Mouse (Mus musculus) CH12.LX (cell line): ENCODE measurements around the gene Gm49776. TPM values are rescaled to one million over a fixed set of nuclear protein-coding genes. Genes with fewer than 3 reads are reported as not detected.

ENCODE experiments used
- DNase-seq: peaks from one replicate; pipeline ENCODE4 v3.0.0-alpha.2; 2013; ENCODE audit errors: extremely low read depth
- H3K27ac ChIP-seq: 2 replicates; pipeline ENCODE4 v1.5.1; 2012; ENCODE audit warnings: low read depth, mild to moderate bottlenecking, control low read depth, moderate library complexity; ENCODE audit not compliant: insufficient read depth
- H3K27me3 ChIP-seq: replicated peaks from 2 replicates; pipeline ENCODE3; 2012; ENCODE audit warnings: inconsistent platforms
- H3K36me3 ChIP-seq, 2 experiments: replicated peaks in 1 of 2; 2 replicates each; pipeline versions ENCODE3 to v1.6.1; 2012; ENCODE audit warnings: inconsistent platforms in 1 of 2, low read length in 1 of 2, mild to moderate bottlenecking in 1 of 2, mixed read lengths in 1 of 2, moderate library complexity in 1 of 2; ENCODE audit not compliant: control insufficient read depth in 1 of 2, insufficient read depth in 1 of 2
- H3K4me1 ChIP-seq, 2 experiments: 2 replicates each; pipeline ENCODE4 v1.6.1; 2012; ENCODE audit warnings: inconsistent platforms in 1 of 2, moderate library complexity in 1 of 2; ENCODE audit not compliant: insufficient read depth in 2 of 2, control insufficient read depth in 1 of 2
- H3K4me2 ChIP-seq: 2 replicates; pipeline ENCODE4 v1.6.1; 2012; ENCODE audit warnings: low read depth, mild to moderate bottlenecking, control low read depth; ENCODE audit not compliant: poor library complexity, insufficient read depth, severe bottlenecking
- H3K4me3 ChIP-seq, 3 experiments: fragments of 150-350 bp in 1 of 3; sonication (generic) in 1 of 3; replicated peaks in 1 of 3; 2 replicates each; pipeline versions ENCODE3 to v1.5.1; 2011 to 2012; ENCODE audit warnings: low read depth in 2 of 3, low read length in 2 of 3, mild to moderate bottlenecking in 2 of 3, moderate library complexity in 2 of 3, control low read depth in 1 of 3, improper control_type of control experiment in 1 of 3, inconsistent platforms in 1 of 3, mixed read lengths in 1 of 3; ENCODE audit not compliant: poor library complexity in 1 of 3
- H3K79me2 ChIP-seq: replicated peaks from 2 replicates; pipeline ENCODE4 v1.6.1; 2012; ENCODE audit warnings: mild to moderate bottlenecking, moderate library complexity; ENCODE audit not compliant: control insufficient read depth, poor library complexity, insufficient read depth, severe bottlenecking; ENCODE audit errors: extremely low read depth
- H3K9ac ChIP-seq: 2 replicates; pipeline ENCODE4 v1.6.1; 2012; ENCODE audit warnings: low read depth, mild to moderate bottlenecking, control low read depth, moderate library complexity; ENCODE audit not compliant: insufficient read depth
- H3K9me3 ChIP-seq: replicated peaks from 2 replicates; pipeline ENCODE3; 2012; ENCODE audit warnings: low read length, inconsistent platforms, mixed read lengths
- BHLHE40 ChIP-seq: IDR thresholded peaks from 2 replicates; pipeline ENCODE4 v1.6.1; 2011; ENCODE audit warnings: mild to moderate bottlenecking, low read depth, low read length, improper control_type of control experiment
- CHD1 ChIP-seq: IDR thresholded peaks from 2 replicates; pipeline ENCODE4 v1.6.1; 2012; ENCODE audit warnings: low read depth, low read length, improper control_type of control experiment, inconsistent platforms
- CHD2 ChIP-seq: IDR thresholded peaks from 2 replicates; pipeline ENCODE4 v1.6.1; 2011; ENCODE audit warnings: low read length, improper control_type of control experiment
- CTCF ChIP-seq, 2 experiments: IDR thresholded peaks in 1 of 2; conservative IDR thresholded peaks in 1 of 2; 2 replicates each; pipeline ENCODE4 v1.5.1; 2011 to 2012; ENCODE audit warnings: low read depth in 2 of 2, low read length in 2 of 2, improper control_type of control experiment in 1 of 2, inconsistent platforms in 1 of 2, mild to moderate bottlenecking in 1 of 2, moderate library complexity in 1 of 2
- ELF1 ChIP-seq: IDR thresholded peaks from 2 replicates; pipeline ENCODE4 v1.6.1; 2014; ENCODE audit warnings: low read depth, mild to moderate bottlenecking, inconsistent platforms, low read length, improper control_type of control experiment
- EP300 ChIP-seq: IDR thresholded peaks from 2 replicates; pipeline ENCODE4 v1.6.1; 2011; ENCODE audit warnings: low read length, improper control_type of control experiment
- ETS1 ChIP-seq: conservative IDR thresholded peaks from 2 replicates; pipeline ENCODE4 v1.6.1; 2012; ENCODE audit warnings: low read depth, mild to moderate bottlenecking, inconsistent platforms, low read length, improper control_type of control experiment, moderate library complexity
- GABPA ChIP-seq: IDR thresholded peaks from 2 replicates; pipeline ENCODE4 v1.6.1; 2012; ENCODE audit warnings: low read depth, low read length, improper control_type of control experiment, inconsistent platforms; ENCODE audit not compliant: insufficient replicate concordance
- HCFC1 ChIP-seq: IDR thresholded peaks from 2 replicates; pipeline ENCODE4 v1.6.1; 2012; ENCODE audit warnings: low read depth, mild to moderate bottlenecking, inconsistent platforms, low read length, improper control_type of control experiment
- IRF4 ChIP-seq: IDR thresholded peaks from 2 replicates; pipeline ENCODE4 v1.6.1; 2014; ENCODE audit warnings: low read depth, mild to moderate bottlenecking, inconsistent platforms, low read length, improper control_type of control experiment
- JUN ChIP-seq: IDR thresholded peaks from 2 replicates; pipeline ENCODE4 v1.6.1; 2011; ENCODE audit warnings: low read depth, mild to moderate bottlenecking, low read length, improper control_type of control experiment, moderate library complexity; ENCODE audit not compliant: insufficient read depth
- JUND ChIP-seq: conservative IDR thresholded peaks from 2 replicates; pipeline ENCODE4 v1.6.1; 2011; ENCODE audit warnings: low read depth, low read length, improper control_type of control experiment
- KAT2A ChIP-seq: IDR thresholded peaks from 2 replicates; pipeline ENCODE4 v1.6.1; 2012; ENCODE audit warnings: low read length, improper control_type of control experiment, inconsistent platforms; ENCODE audit not compliant: insufficient replicate concordance
- MAFK ChIP-seq: IDR thresholded peaks from 2 replicates; pipeline ENCODE4 v1.6.1; 2011; ENCODE audit warnings: low read length, improper control_type of control experiment; ENCODE audit not compliant: insufficient replicate concordance
- MAX ChIP-seq: IDR thresholded peaks from 2 replicates; pipeline ENCODE4 v1.6.1; 2011; ENCODE audit warnings: low read length, improper control_type of control experiment
- MAZ ChIP-seq: IDR thresholded peaks from 2 replicates; pipeline ENCODE4 v1.6.1; 2012; ENCODE audit warnings: low read depth, mild to moderate bottlenecking, inconsistent platforms, low read length, improper control_type of control experiment, moderate library complexity
- MXI1 ChIP-seq: IDR thresholded peaks from 2 replicates; pipeline ENCODE4 v1.6.1; 2011; ENCODE audit warnings: mild to moderate bottlenecking, low read depth, low read length, improper control_type of control experiment
- MYC ChIP-seq: IDR thresholded peaks from 2 replicates; pipeline ENCODE4 v1.6.1; 2011; ENCODE audit warnings: low read depth, mild to moderate bottlenecking, improper control_type of control experiment, low read length
- NELFE ChIP-seq: IDR thresholded peaks from 2 replicates; pipeline ENCODE4 v1.6.1; 2011; ENCODE audit warnings: low read depth, low read length, improper control_type of control experiment
- NRF1 ChIP-seq: IDR thresholded peaks from 2 replicates; pipeline ENCODE4 v1.6.1; 2014; ENCODE audit warnings: low read depth, mild to moderate bottlenecking, inconsistent platforms, low read length, improper control_type of control experiment, moderate library complexity
- PAX5 ChIP-seq: IDR thresholded peaks from 2 replicates; pipeline ENCODE4 v1.6.1; 2012; ENCODE audit warnings: low read length, inconsistent platforms, mixed read lengths
- POLR2A ChIP-seq: IDR thresholded peaks from 2 replicates; pipeline ENCODE4 v1.6.1; 2011; ENCODE audit warnings: low read depth, mild to moderate bottlenecking, improper control_type of control experiment, low read length
- POLR2AphosphoS2 ChIP-seq: IDR thresholded peaks from 2 replicates; pipeline ENCODE4 v1.6.1; 2011; ENCODE audit warnings: low read depth, low read length, improper control_type of control experiment
- RAD21 ChIP-seq: IDR thresholded peaks from 2 replicates; pipeline ENCODE4 v1.6.1; 2011; ENCODE audit warnings: low read depth, mild to moderate bottlenecking, low read length, improper control_type of control experiment, moderate library complexity
- RCOR1 ChIP-seq: conservative IDR thresholded peaks from 2 replicates; pipeline ENCODE4 v1.6.1; 2012; ENCODE audit warnings: low read depth, mild to moderate bottlenecking, inconsistent platforms, low read length, improper control_type of control experiment
- SIN3A ChIP-seq: IDR thresholded peaks from 2 replicates; pipeline ENCODE4 v1.6.1; 2012; ENCODE audit warnings: low read length, improper control_type of control experiment, inconsistent platforms
- SMC3 ChIP-seq: IDR thresholded peaks from 2 replicates; pipeline ENCODE4 v1.6.1; 2011; ENCODE audit warnings: low read depth, low read length, improper control_type of control experiment
- TBP ChIP-seq: conservative IDR thresholded peaks from 2 replicates; pipeline ENCODE4 v1.6.1; 2011; ENCODE audit warnings: low read depth, low read length, improper control_type of control experiment
- TCF12 ChIP-seq: IDR thresholded peaks from 2 replicates; pipeline ENCODE4 v1.6.1; 2014; ENCODE audit warnings: low read depth, mild to moderate bottlenecking, inconsistent platforms, low read length, improper control_type of control experiment
- UBTF ChIP-seq: IDR thresholded peaks from 2 replicates; pipeline ENCODE4 v1.6.1; 2012; ENCODE audit warnings: low read depth, mild to moderate bottlenecking, inconsistent platforms, low read length, improper control_type of control experiment, moderate library complexity
- USF1 ChIP-seq: IDR thresholded peaks from 2 replicates; pipeline ENCODE4 v1.6.1; 2014; ENCODE audit warnings: low read depth, mild to moderate bottlenecking, inconsistent platforms, low read length, improper control_type of control experiment
- USF2 ChIP-seq: conservative IDR thresholded peaks from 2 replicates; pipeline ENCODE4 v1.6.1; 2011; ENCODE audit warnings: low read depth, low read length, improper control_type of control experiment
- ZC3H11A ChIP-seq: IDR thresholded peaks from 2 replicates; pipeline ENCODE4 v1.6.1; 2012; ENCODE audit warnings: low read depth, mild to moderate bottlenecking, inconsistent platforms, low read length, improper control_type of control experiment
- ZKSCAN1 ChIP-seq: IDR thresholded peaks from 2 replicates; pipeline ENCODE4 v1.6.1; 2012; ENCODE audit warnings: low read depth, inconsistent platforms, low read length, improper control_type of control experiment, borderline replicate concordance
- ZMIZ1 ChIP-seq: IDR thresholded peaks from 2 replicates; pipeline ENCODE4 v1.6.1; 2012; ENCODE audit warnings: low read depth, mild to moderate bottlenecking, inconsistent platforms, low read length, improper control_type of control experiment
- ZNF384 ChIP-seq: IDR thresholded peaks from 2 replicates; pipeline ENCODE4 v1.6.1; 2012; ENCODE audit warnings: low read depth, low read length, improper control_type of control experiment, inconsistent platforms
- dilution Hi-C: fragments of 300-500 bp; cut with MboI; formaldehyde crosslinking; loops from 2 replicates; pipeline ENCODE4 v1.14.3; 2020; ENCODE audit warnings: low sequenced_read_pairs; ENCODE audit not compliant: extremely low pct_unique_long_range_greater_than_20kb, extremely low pct_ligation_motif_present
- in situ Hi-C: fragments of 300-500 bp; cut with MboI; formaldehyde crosslinking; loops from 3 replicates; pipeline ENCODE4 v1.14.3; 2019; ENCODE audit warnings: low sequenced_read_pairs, low pct_ligation_motif_present, low pct_unique_long_range_greater_than_20kb, mixed read lengths
- polyA plus RNA-seq: library from polyadenylated mRNA; unstranded; fragments of >175 nt; gene quantifications from 2 replicates; pipeline ENCODE4 v1.2.1, GENCODE M21; 2012; ENCODE audit warnings: low read depth; ENCODE audit not compliant: insufficient read length
- total RNA-seq, 2 experiments: library from RNA; depleted of rRNA; stranded (reverse); fragments of 300-350 nt in 1 of 2; fragments of >200 nt in 1 of 2; gene quantifications; 2 replicates each; pipeline ENCODE4 v1.2.3; 2012 to 2014

The Gm49776 gene
- total and polyA plus RNA-seq, 3 experiments, result 0.25 to 25.0 TPM; not detected in 1

GRCm38 (mm10) chr16:18220001-18220400 is 38.1 kb downstream of the Gm49776 start (continued):
- peak; percentile 61 for TF ChIP-seq HCFC1
- TF ChIP-seq SMC3, result peak; percentile 4; the same call in 1 of the 2 replicates
- no peak for TF ChIP-seq ZC3H11A
- no peak for TF ChIP-seq ZNF384
- TF ChIP-seq MYC, result no peak
- TF ChIP-seq IRF4, result peak; percentile 70
- TF ChIP-seq TCF12, result peak; percentile 98
- TF ChIP-seq JUN, result no peak
- TF ChIP-seq POLR2AphosphoS2, result peak; percentile 86
- TF ChIP-seq BHLHE40, result peak; percentile 53; the same call in 1 of the 2 replicates
- no peak for TF ChIP-seq JUND
- TF ChIP-seq, all 38 proteins: peak for 20

- Histone ChIP-seq H3K79me2 (no peaks in the 10 kb centered on the region), H3K27me3 (no peaks in the 10 kb centered on the region), H3K4me1 (peaks cover 45 to 65% of the 10 kb centered on the region in 2 experiments), H3K9ac (peak overlapping the region; percentile 42), H3K9me3 (no peaks in the 10 kb centered on the region), H3K4me2 (peak overlapping the region; percentile 88), H3K4me3 (peak overlapping the region; percentile 48 to 54 (median 53)), H3K36me3 (peaks cover 10 to 17% of the 10 kb centered on the region in 2 experiments), H3K27ac (peak overlapping the region; percentile 93)
- in situ Hi-C loops, result no loop called here
- DNase-seq, result peak; percentile 60
- dilution Hi-C loops, result no loop called here
- TF ChIP-seq RAD21, result no peak; the same call in 1 of the 2 replicates
- peak; percentile 92 for TF ChIP-seq EP300
- peak; percentile 32; the same call in 1 of the 2 replicates for TF ChIP-seq ELF1
- no peak for TF ChIP-seq ZKSCAN1
- no peak for TF ChIP-seq ZNF384
- TF ChIP-seq JUN, result no peak
- TF ChIP-seq CHD2, result peak; percentile 93
- no peak for TF ChIP-seq POLR2A
- TF ChIP-seq BHLHE40, result peak; percentile 76
- TF ChIP-seq ZMIZ1, result no peak
- TF ChIP-seq KAT2A, result 0 out of 2 replicates have a peak, but pooled peaks have one; percentile 22
- peak; percentile 73 for TF ChIP-seq SIN3A
- TF ChIP-seq RCOR1, result peak; percentile 58
- no peak for TF ChIP-seq MAFK
- no peak for TF ChIP-seq POLR2AphosphoS2
- peak; percentile 52 for TF ChIP-seq NRF1
- peak; percentile 73; the same call in 1 of the 2 replicates for TF ChIP-seq MAX
- TF ChIP-seq NELFE, result no peak
- TF ChIP-seq PAX5, result no peak
- peak; percentile 75 for TF ChIP-seq ETS1
- TF ChIP-seq ZC3H11A, result no peak
- TF ChIP-seq HCFC1, result 0 out of 2 replicates have a peak, but pooled peaks have one; percentile 30
- TF ChIP-seq USF2, result no peak
- no peak for TF ChIP-seq CTCF (conservative IDR thresholded peaks at IDR 0.05 in 1 of 2, IDR thresholded peaks at IDR 0.05 in 1 of 2; ENCODE audit: low read depth in 2 of 2, low read length in 2 of 2)
- no peak for TF ChIP-seq GABPA
- TF ChIP-seq USF1, result no peak
- peak; percentile 74; the same call in 1 of the 2 replicates for TF ChIP-seq UBTF
- TF ChIP-seq JUND, result no peak
- TF ChIP-seq MXI1, result peak; percentile 49; the same call in 1 of the 2 replicates
- TF ChIP-seq CHD1, result peak; percentile 37; the same call in 1 of the 2 replicates
- no peak for TF ChIP-seq TBP
- TF ChIP-seq MAZ, result peak; percentile 63; the same call in 1 of the 2 replicates
- TF ChIP-seq MYC, result no peak
Observed at GRCm38 (mm10) chr16:18218580-18218996, 39.5 kb downstream of the Gm49776 start.
